Mouse (Mus musculus): ENCODE results near the gene Gnb3.

DNA sequence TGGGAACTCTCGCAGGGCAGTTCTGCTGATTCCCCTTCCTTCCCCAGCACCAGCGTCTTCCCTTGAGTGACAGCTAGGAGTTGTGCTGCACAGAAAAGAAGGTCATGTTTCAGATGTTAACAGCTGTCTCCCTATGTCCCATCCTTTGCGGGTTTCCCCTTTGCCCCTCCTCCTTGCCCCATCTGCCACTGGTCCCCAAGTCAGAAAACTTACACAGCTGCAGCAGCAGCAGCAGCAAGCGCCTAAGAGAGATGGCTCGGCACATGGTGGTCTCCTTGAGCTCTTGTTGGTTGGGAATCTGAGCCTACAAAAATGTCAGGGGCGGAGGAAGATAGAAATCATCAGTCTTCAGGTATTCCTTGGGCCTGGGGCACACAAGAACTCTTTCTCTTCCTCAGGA lies 39.3 kb upstream of the Gnb3 start:
- TF ChIP-seq EP300 (optimal IDR thresholded peaks at IDR 0.05): no peak
- TF ChIP-seq CTCF (IDR thresholded peaks at IDR 0.05; ENCODE audit: low read depth): no peak

Data from stomach, postnatal 0 days (tissue).